Mouse (Mus musculus): ENCODE data around the gene Npffr2. TPM values are rescaled to one million over a fixed set of nuclear protein-coding genes. Genes with fewer than 3 reads are reported as not detected.
A peak's percentile ranks its signal among the peaks of the same experiment; 100 is the strongest.

The Npffr2 gene
- polyA plus RNA-seq, 1 experiment from 2014 or later, result 0.16 TPM

- Histone ChIP-seq H3K27ac (ENCODE audit: low read length) (no peak overlapping the region), H3K36me3 (ENCODE audit: insufficient read depth, low read length) (no peaks in the 10 kb centered on the region), H3K4me1 (ENCODE audit: insufficient read depth, low read depth, low read length) (no peaks in the 10 kb centered on the region), H3K4me3 (ENCODE audit: low read depth, low read length) (no peak overlapping the region), H3K9ac (replicated peaks; ENCODE audit: low read depth) (no peak overlapping the region), H3K27me3 (replicated peaks; ENCODE audit: insufficient read depth, low read length) (no peaks in the 10 kb centered on the region), H3K4me2 (replicated peaks; ENCODE audit: low read depth, low read length) (no peak overlapping the region), H3K9me3 (ENCODE audit: low read length) (no peaks in the 10 kb centered on the region)
- TF ChIP-seq EP300 (IDR thresholded peaks at IDR 0.05) (no peak), CTCF (IDR thresholded peaks at IDR 0.05) (no peak)
- ATAC-seq (no peak), DNase-seq (ENCODE audit: low spot score) (no peak)
- 71% methylated on average over 6 of the region's 6 CpGs for WGBS
Observed at GRCm38 (mm10) chr5:89612262-89612661, 85.0 kb downstream of the Npffr2 start.

GRCm38 (mm10) chr5:89631599-89631998 lies 104.4 kb downstream of the Npffr2 start:
- no peak overlapping the region for H3K4me3 ChIP-seq (ENCODE audit: low read depth, low read length)
- ATAC-seq, result no peak
- no peaks in the 10 kb centered on the region for H3K36me3 ChIP-seq (ENCODE audit: insufficient read depth, low read length)
- TF ChIP-seq CTCF (IDR thresholded peaks at IDR 0.05) (no peak), EP300 (IDR thresholded peaks at IDR 0.05) (no peak)
- no peaks in the 10 kb centered on the region for H3K4me1 ChIP-seq (ENCODE audit: insufficient read depth, low read depth, low read length)
- no peaks in the 10 kb centered on the region for H3K9me3 ChIP-seq (ENCODE audit: low read length)
- no peak overlapping the region for H3K9ac ChIP-seq (replicated peaks; ENCODE audit: low read depth)
- H3K4me2 ChIP-seq (replicated peaks; ENCODE audit: low read depth, low read length), result no peak overlapping the region
- no peak overlapping the region for H3K27ac ChIP-seq (ENCODE audit: low read length)
- peak; percentile 7 for DNase-seq (ENCODE audit: low spot score)
- no peaks in the 10 kb centered on the region for H3K27me3 ChIP-seq (replicated peaks; ENCODE audit: insufficient read depth, low read length)
- 38% methylated on average over 1 of the region's 1 CpGs for WGBS

Other genes with a start within 250 kb of the Npffr2 start
- gene Gc, start 69.5 kb upstream of the Npffr2 start, polyA plus RNA-seq (2015; fragmentation: Nextera tagmentation; extraction: Ambion mirVana), result 1.4 and 1.5 TPM in 2 replicates